Mouse (Mus musculus): ENCODE results near the gene Tbc1d22b. TPM values are rescaled to one million over a fixed set of nuclear protein-coding genes. Genes with fewer than 3 reads are reported as not detected.

Gene Tbc1d22b
- total RNA-seq, 2 experiments from 2014 or later: 11.3 to 21.7 TPM

- ATAC-seq (replicated peaks; ENCODE audit: poor library complexity): no peak
These were observed 91.4 kb downstream of the Tbc1d22b start for GRCm38 (mm10) chr17:29640971-29641370.

GRCm38 (mm10) chr17:29642219-29642618, 92.6 kb downstream of the Tbc1d22b start:
- ATAC-seq (replicated peaks; ENCODE audit: poor library complexity): no peak

Other genes starting within 250 kb of the Tbc1d22b start
- 3.5 and 4.8 TPM in 2 replicates for gene Pi16, start 232.1 kb upstream of the Tbc1d22b start, total RNA-seq (2015)
- 5.8 and 8.5 TPM in 2 replicates for gene Pi16, start 232.1 kb upstream of the Tbc1d22b start, total RNA-seq (2017)
- gene Mtch1, start 201.9 kb upstream of the Tbc1d22b start, total RNA-seq (2015): 85.3 and 89.2 TPM in 2 replicates
- 54.9 and 61.7 TPM in 2 replicates for gene Mtch1, start 201.9 kb upstream of the Tbc1d22b start, total RNA-seq (2017)
- gene Fgd2, start 188.9 kb upstream of the Tbc1d22b start, total RNA-seq (2015): 19.1 and 22.0 TPM in 2 replicates
- gene Fgd2, start 188.9 kb upstream of the Tbc1d22b start, total RNA-seq (2017): 19.6 and 28.5 TPM in 2 replicates
- gene Pim1, start 59.0 kb upstream of the Tbc1d22b start, total RNA-seq (2015): 41.2 and 52.7 TPM in 2 replicates
- gene Pim1, start 59.0 kb upstream of the Tbc1d22b start, total RNA-seq (2017): 91.2 and 94.5 TPM in 2 replicates
- 0.17 TPM in 1 of 2 replicates, not detected in the other for gene Gm17657, start 147 bp upstream of the Tbc1d22b start, total RNA-seq (2015)
- gene Gm17657, start 147 bp upstream of the Tbc1d22b start, total RNA-seq (2017): not detected in 2 replicates
- not detected in 2 replicates for gene Tmem217, start 2.6 kb downstream of the Tbc1d22b start, total RNA-seq (2015)
- 0.10 TPM in 1 of 2 replicates, not detected in the other for gene Tmem217, start 2.6 kb downstream of the Tbc1d22b start, total RNA-seq (2017)
- gene Rnf8, start 65.0 kb downstream of the Tbc1d22b start, total RNA-seq (2015): 18.1 and 19.9 TPM in 2 replicates
- gene Rnf8, start 65.0 kb downstream of the Tbc1d22b start, total RNA-seq (2017): 42.2 and 63.5 TPM in 2 replicates
- 0.68 and 0.94 TPM in 2 replicates for gene Gm28043, start 65.1 kb downstream of the Tbc1d22b start, total RNA-seq (2015)
- 5.6 and 7.5 TPM in 2 replicates for gene Gm28043, start 65.1 kb downstream of the Tbc1d22b start, total RNA-seq (2017)
- 16.5 and 37.1 TPM in 2 replicates for gene Cmtr1, start 110.8 kb downstream of the Tbc1d22b start, total RNA-seq (2015)
- gene Cmtr1, start 110.8 kb downstream of the Tbc1d22b start, total RNA-seq (2017): 136 and 148 TPM in 2 replicates
- 19.1 and 20.1 TPM in 2 replicates for gene Ccdc167, start 167.3 kb downstream of the Tbc1d22b start, total RNA-seq (2015)
- 6.3 and 11.3 TPM in 2 replicates for gene Ccdc167, start 167.3 kb downstream of the Tbc1d22b start, total RNA-seq (2017)

Data from megakaryocyte progenitor cell, adult 5-6 weeks (primary cell).